Mouse (Mus musculus) T-helper 1 cell (primary cell): ENCODE results near the gene Ralgps1.

Experiments
- in situ Hi-C: fragments of 300-600 bp; cut with MboI, MseI; formaldehyde crosslinking; loops from one replicate; pipeline ENCODE4 v1.15.1; 2025; ENCODE audit warnings: high pct_unique_total_duplicates

Gene Ralgps1

GRCm38 (mm10) chr2:33370777-33371647, at the start of gene Ralgps1:
TSS of gene Ralgps1 (minus strand) at chr2:33371486.
- in situ Hi-C loops, result no loop called here

- in situ Hi-C loops, result no loop called here
Observed at GRCm38 (mm10) chr2:33417454-33417853, 46.2 kb upstream of the Ralgps1 start.

- in situ Hi-C loops, result no loop called here
Observed at GRCm38 (mm10) chr2:33414019-33414418, 42.7 kb upstream of the Ralgps1 start.

- in situ Hi-C loops, result no loop called here
Observed at GRCm38 (mm10) chr2:33412111-33412510, 40.8 kb upstream of the Ralgps1 start.

- in situ Hi-C loops, result no loop called here
Observed at GRCm38 (mm10) chr2:33403511-33404003, 32.3 kb upstream of the Ralgps1 start.

GRCm38 (mm10) chr2:33402638-33403037, 31.4 kb upstream of the Ralgps1 start:
- in situ Hi-C loops, result no loop called here

GRCm38 (mm10) chr2:33402236-33402635, 30.9 kb upstream of the Ralgps1 start:
- in situ Hi-C loops, result no loop called here

- in situ Hi-C loops, result no loop called here
Observed at GRCm38 (mm10) chr2:33401217-33401616, 29.9 kb upstream of the Ralgps1 start.

GRCm38 (mm10) chr2:33400541-33400940, 29.3 kb upstream of the Ralgps1 start:
- in situ Hi-C loops, result no loop called here

- in situ Hi-C loops, result no loop called here
Observed at GRCm38 (mm10) chr2:33399091-33399490, 27.8 kb upstream of the Ralgps1 start.

GRCm38 (mm10) chr2:33397036-33397435, 25.8 kb upstream of the Ralgps1 start:
- in situ Hi-C loops, result no loop called here

GRCm38 (mm10) chr2:33395053-33395452, 23.8 kb upstream of the Ralgps1 start:
- in situ Hi-C loops, result no loop called here

GRCm38 (mm10) chr2:33393951-33394635, 22.8 kb upstream of the Ralgps1 start:
- in situ Hi-C loops, result no loop called here

- in situ Hi-C loops, result no loop called here
Observed at GRCm38 (mm10) chr2:33393021-33393420, 21.7 kb upstream of the Ralgps1 start.

- in situ Hi-C loops, result no loop called here
Observed at GRCm38 (mm10) chr2:33371648-33372408, 542 bp upstream of the Ralgps1 start.

GRCm38 (mm10) chr2:33370276-33370776, 960 bp downstream of the Ralgps1 start:
- in situ Hi-C loops, result no loop called here

- in situ Hi-C loops, result no loop called here
Observed at GRCm38 (mm10) chr2:33369453-33369852, 1.8 kb downstream of the Ralgps1 start.

GRCm38 (mm10) chr2:33368486-33368885, 2.8 kb downstream of the Ralgps1 start:
- in situ Hi-C loops, result no loop called here

- in situ Hi-C loops, result no loop called here
Observed at GRCm38 (mm10) chr2:33365703-33366471, 5.4 kb downstream of the Ralgps1 start.

- in situ Hi-C loops, result no loop called here
Observed at GRCm38 (mm10) chr2:33364656-33365055, 6.6 kb downstream of the Ralgps1 start.

GRCm38 (mm10) chr2:33363890-33364289, 7.4 kb downstream of the Ralgps1 start:
- in situ Hi-C loops, result no loop called here
